Mouse (Mus musculus): ENCODE data around the gene Rps3a1.

DNA sequence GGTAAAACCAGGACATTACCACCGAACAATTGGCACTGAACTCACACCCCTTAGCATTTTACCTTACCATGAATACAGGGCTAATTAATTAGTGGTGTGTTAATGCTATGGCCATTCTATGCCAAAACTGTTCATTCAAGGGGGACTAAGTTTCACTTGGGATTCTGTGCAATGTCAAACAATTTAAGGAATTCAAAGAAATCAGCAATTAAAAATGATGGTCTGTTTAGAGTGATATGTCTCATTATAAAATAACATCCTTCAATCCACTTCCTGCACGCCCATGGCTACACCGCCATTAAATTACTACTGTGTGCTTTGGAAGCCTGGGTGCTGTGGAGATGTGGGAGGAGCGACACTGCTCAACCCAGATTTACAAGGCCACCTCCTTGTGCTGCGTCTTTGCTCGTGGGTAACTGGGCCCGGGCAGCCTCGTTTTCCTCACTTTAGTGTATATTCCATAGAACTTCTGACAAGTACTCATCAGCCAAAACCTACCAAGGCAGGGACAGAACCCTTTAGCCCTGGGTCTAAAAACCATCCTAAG, 36.3 kb downstream of the Rps3a1 start:
- TF ChIP-seq CTCF (IDR thresholded peaks at IDR 0.05; ENCODE audit: borderline replicate concordance, control insufficient read depth, extremely low read depth, insufficient read depth, low read length, poor library complexity) (no peak), POLR2A (IDR thresholded peaks at IDR 0.05; ENCODE audit: control insufficient read depth, extremely low read depth, insufficient read depth, low read length, poor library complexity) (no peak)
